Mouse (Mus musculus): ENCODE results near the gene Rpe.
"Not testable (repeated sequence)": the region's sequence is repeated elsewhere in the genome, so short reads cannot be mapped to it uniquely, and the experiment has no call there.

Rpe gene

DNA sequence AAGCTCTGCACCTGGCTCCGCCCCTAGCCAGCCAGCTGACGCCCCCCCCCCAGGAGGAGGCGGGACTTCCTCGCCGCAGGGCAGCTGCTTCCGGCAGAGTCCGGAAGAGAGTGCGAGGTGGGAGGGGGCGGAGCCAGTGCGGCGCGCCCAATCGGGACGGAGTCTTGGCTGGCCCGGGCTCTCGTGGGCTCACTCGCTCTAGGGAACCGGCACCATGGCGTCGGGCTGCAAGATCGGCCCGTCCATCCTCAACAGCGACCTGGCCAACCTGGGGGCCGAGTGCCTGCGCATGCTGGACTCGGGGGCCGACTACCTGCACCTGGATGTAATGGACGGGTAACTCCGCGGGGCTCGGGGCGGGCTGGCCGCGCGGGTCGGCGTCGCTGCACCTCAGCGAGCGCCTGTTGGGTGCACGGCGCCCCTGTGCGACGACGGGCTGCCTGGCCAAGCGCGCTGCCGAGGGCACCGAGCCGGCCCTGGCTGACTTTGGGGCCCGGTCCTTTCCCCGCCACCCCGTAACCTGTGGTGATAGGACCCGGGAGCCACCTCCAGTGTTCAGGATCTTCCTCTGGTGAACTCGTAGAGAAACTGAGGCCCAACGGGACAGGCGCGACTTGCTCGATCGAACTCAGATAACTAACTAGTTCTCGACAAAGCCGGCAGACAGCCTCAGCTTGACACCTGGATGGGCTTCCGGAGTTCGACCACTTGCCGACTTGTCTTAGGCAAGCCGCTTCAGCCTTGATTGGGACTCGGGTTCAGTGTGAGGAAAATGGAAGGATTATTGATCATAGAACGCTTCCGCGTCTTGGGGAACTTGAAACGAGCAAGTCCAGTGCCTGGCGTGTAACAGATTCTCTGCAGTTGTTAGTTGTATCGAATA, at the start of gene Rpe:
TSS of gene Rpe (plus strand) at position 139 of the 883 bp plus-strand sequence.
- DNase-seq = peak; percentile 93

DNA sequence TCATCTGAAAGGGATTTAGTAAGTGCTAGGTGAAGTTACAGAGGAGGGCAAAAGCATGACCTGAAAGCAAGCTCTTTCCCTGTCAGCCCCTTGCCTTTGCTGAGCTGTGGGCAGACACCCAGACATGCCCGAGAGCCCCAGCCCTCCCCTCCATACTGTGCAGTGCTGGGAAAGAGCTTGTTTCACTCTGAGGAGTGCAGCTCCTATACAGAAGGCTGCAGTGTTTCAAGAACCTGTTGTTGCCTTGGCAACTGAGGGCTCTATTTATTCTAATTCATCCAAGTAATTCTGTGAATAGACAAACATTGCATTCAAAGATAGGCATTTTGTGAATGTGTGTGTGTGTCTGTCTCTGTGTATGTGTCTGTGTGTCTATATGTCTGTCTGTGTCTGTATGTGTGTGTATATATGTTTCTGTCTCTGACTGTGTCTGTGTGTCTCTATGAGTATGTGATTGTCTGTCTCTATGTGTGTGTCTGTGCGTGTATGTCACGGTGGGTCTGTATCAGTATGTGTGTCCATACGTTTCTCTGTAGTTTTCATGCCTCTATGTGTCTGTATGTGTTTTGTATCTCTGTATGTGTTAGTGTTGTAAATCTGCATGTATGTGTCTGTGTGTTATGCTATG, 45.4 kb upstream of the Rpe start:
- no peak for DNase-seq

DNA sequence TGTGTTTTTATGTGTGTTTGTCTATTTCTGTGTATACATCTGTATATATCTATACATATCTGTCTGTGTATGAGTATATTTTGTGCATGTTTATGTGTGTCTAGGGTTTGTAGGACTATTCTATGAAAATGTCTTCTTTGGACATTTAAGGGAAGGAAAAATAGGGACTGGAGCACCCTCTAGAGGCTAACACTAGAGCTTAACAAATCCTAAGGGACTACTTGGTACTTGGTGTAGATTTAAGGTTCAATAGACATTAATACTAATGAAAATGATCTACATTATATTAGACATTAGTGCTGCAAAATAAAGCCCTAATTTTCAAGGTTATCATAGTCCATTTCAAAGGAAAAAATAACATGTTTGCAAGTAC, 44.9 kb upstream of the Rpe start:
- DNase-seq = no peak

DNA sequence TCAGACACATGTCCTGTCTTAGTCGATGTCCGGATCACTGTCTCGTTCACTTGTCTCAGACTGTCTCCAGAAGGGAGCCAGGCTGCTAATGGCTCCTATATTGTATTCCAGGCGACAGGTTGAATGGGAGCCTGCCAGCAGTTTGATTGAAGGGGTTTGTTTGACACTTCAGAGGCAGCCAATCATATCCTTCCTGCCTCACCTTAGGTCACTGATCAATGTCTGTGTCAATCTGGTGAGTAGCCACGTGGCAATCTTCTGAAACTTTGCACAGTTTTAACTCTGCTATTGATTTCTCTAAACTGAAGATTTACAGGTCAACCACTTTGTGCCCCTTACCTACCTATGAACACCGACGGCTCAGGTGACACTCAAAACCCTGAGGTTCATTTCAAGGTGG, 29.2 kb upstream of the Rpe start:
- no peak for DNase-seq

DNA sequence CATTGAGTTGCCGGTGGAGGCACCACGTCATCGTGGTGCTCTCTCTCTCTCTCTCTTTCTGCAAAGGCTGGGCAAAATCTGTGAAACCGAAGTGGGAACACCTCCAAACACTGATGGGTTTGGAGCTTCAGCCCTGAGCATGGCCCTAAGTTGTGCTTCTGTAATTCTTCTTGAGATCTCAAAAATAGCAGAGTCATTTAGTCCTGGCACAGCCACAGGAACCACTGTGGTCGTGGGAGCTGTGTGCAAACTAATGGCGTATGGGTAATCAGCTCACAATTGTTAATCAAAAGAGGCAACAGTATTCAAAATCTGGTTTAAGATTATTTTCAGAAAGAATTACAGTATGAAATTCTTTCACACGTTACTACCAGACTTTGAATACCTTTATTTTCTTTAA, 27.8 kb upstream of the Rpe start:
- no peak for DNase-seq

DNA sequence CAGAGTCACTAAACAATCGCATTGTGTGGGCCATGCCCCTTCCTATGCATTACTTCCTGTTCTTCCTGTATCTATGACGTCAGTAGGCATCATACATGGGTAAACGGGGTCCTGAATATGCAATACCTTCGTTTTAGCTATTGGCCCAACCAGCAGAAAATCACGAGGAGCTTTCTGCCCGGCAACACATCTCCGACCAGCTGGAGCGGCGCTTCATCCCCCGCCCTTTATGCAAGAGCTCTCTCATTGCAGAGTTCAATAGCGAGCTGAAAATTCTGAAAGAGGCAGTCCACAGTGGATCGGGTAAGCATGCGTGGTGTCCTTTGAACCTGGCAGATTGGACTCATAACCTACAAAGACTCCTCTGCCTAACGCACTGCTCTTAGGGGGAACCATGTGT, 22.7 kb upstream of the Rpe start:
- no peak for DNase-seq

DNA sequence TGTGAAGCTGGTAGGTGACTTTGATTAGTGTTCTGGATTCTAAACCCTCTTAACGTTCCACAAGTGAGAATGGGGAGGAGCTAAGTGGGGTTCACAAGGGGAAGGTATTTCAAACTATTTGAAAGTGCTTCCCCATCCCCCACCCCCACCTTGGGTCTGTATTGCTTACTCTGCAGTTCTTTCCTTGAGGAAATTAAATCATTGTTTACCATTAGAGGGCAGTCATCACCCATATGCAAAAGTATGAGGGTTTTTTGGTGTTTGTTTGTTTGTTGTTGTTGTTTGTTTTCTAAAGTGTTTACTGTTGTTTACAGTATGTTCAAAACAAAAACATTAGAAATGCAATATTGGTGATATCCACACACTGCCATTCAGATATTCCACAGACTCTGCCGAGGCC, 22.0 kb upstream of the Rpe start:
- DNase-seq = no peak

DNA sequence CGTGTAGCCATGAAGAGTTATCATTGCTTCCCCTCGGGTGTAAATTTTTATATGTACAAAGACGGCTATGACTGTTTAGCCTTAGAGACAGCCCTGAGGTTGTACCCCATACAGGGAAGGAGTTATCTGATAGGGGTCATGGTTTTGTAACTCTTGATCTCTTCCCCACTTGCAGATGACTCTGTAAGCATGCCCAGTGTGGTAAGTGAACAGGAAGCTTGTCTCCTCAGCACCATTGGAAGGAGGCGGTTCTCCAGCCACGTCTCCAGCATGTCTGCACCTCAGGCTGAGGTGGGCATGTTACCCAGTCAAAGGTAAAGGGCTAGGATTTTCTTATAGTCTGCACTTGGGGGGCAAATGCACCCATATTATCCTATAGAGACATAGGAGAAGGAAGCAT, 17.7 kb upstream of the Rpe start:
- no peak for DNase-seq

DNA sequence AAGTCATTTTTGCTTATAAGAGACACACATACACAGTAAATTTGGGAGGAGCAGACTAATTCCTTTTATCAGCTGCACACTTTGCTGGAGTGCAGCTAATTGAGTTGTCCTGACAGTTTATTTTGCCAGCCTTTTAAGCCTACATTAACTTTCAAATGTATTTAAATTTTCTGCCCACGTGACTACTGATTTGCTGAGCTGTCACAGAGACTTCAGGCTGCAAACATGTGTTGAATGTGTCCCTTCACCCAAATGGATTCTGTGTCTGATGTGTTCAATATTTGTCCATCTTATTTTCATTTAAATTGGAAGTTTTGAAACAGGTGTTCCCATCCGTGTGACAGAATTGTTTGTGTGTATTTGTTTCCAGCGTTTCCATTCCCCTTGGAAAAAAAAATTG, 8.9 kb upstream of the Rpe start:
- DNase-seq = no peak

DNA sequence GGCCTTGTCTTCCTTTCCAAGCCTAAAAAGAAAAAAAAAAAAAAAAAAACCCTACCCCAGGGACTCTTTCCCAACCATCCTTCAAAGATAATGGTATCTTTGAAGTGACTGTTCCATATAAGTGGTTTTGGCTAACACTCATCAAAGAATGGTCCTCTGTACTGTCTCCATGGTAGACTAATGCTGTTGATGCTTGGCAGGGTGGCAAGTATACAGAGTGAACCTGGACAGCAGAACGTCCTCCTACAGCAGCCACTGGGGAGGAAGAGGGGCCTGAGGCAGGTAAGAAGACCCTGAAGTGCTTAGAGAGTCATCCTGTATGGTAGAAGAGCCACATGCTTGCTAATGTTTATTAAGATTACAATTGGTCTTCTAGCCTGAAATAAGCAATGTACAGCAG, 8.3 kb upstream of the Rpe start:
- no peak for DNase-seq

DNA sequence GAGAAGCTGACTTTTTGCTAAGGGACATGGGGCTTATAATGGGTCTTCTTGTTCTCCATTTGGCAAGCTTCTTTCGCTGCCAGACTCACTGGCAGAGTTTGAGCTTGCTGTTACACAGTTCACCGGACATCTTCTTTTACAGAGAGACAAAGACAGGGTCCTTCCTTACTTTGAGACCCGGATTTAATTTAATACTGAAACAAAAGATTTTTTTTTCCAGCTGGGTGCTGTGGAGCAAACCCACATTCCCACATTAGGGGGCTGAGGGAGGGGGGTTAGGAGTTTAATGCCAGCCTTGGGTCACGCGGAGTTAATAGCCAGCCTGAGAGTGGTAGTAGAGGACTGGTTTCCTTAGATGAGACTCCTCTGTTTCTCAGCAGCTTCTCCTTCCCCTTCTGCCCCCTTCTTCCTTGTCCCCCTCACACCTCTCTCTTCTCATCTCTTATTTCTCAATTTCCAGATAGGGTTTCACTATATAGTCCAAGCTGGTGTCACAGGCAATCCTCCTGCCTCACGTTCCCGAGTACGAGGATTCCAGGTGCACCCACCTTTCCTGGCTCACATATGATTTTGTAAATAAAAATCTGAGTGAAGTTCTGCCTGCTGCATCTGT, 7.7 kb upstream of the Rpe start:
- peak; percentile 7 for DNase-seq

DNA sequence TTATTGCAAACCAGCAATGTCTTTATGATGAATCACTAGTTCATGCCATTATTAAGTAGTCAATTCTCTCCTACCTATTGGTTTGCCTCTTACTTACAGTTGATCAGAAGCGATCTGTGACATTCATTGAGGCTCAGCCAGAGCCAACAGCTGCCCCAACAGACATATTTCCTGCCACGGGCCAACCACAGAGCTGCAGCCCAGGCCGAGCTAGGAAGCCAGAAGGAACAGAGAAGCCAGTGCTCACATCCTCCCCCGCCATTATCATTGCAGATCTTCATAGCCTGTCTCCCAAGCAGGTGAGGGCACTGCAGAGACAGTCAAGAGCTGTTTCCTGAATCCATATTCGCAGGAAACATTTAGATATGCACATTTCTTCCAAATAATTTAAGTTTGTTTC, 6.4 kb upstream of the Rpe start:
- DNase-seq = no peak

DNA sequence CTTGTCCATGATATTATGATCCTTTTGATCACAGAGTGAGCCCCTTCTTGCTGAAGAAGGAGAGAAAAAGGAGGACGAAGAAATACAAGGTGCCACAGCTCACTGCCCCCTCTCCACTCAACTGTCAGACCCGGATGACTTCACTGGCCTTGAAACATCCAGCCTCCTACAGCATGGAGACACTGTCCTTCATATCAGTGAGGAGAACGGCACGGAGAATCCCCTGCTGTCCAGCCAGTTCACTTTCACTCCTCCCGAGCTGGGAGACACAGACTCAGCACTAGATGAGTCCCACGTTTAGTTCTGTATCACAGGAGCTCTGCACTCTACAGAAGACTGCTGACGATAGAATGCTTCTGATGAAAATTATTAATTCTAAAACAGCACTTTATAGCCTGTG, 5.3 kb upstream of the Rpe start:
- DNase-seq = no peak

DNA sequence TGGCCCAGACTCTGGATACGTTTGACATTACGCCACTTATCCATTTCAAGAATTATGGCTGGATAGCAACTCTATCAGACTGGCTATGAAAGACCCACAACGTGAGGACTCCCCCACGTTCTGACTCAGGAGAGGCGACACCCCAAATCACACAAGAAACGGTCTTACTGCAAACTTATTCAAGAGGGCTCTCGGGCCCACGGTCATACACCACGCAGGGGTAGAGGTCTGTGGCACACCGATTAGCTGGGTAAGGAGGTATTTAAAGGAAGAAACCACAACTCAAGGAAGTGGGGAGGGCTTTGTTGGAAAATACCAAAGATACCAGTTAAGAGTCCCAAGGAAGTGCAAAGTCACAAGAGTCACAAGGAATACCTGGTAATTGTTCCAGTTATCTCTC, 1.0 kb upstream of the Rpe start:
- not testable (repeated sequence) for DNase-seq

DNA sequence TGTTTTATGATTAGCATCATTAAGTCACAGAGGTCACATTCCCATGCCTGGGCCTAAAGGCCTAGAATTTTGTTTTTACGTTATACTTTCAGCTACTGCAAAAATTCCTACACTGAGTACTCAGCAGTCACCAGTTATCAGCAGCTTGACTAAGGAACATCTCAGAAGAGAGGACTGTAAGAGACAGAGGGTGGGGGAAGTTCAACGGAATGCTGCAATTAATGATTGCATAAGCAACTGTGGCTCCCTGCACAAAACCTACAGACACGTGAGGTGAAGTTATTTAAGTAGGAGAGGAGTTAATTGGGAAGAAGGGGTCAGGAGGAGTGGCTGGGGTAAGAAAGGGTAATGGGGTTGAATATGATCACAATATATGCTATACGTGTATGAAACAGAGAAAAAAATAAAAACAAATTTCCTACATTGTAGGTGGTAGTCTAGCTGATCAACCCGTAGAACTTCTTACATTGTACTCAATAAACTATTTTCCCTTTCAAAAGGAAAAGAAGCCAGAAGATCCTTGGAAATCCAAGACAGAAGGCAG, 410 bp upstream of the Rpe start:
- peak; percentile 15 for DNase-seq

DNA sequence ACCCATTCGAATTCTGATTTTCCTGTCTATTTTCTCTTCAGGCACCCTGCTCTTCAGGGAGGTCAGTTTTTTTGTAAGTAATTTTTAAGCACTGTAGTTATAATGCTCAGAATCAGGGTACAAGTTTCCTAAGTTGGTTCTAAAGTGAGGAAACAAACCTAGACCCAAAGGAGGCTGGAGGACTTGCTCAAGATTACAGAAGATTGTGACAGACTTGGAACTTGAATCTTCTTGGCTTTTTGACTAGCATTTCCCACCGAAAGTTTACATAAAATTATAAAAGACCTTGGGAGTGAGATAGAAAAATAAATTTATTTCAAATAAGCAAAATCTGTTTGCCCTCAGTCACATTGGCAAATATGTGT, 927 bp downstream of the Rpe start:
- no peak for DNase-seq

DNA sequence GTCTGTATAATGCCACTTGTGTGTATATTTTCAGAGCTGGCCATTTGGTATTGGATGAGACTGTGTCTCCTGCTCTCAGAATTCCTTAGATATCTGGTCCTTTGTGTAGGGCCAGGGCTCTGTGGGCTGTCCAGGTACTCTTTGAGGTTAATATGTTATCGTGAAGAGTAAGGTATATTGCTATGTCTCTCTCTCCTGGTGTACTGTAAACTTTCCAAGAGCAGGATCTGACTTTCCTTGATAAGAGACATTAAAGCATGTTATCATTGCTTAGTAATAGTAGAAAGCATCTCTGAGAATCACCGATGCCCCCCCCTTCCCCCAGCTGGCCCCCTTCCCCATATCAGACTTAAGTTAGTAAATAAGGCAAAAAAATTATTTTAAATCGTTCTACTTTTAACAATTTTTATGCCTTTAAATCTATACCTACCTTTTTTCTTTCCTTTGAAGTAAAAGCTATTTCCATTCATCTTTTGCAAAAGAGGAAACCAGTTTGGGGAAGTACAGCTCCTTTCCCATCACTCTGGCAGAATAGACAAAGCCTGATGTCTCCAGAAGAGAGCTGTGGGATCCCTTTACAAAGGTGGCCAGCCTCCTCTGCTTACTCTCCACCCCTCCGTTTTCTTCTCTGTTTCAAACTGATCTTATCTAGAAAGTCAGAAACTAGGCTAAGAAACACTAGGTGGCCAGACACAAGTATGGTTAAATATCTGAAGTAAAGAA, 2.2 kb downstream of the Rpe start:
- no peak for DNase-seq

DNA sequence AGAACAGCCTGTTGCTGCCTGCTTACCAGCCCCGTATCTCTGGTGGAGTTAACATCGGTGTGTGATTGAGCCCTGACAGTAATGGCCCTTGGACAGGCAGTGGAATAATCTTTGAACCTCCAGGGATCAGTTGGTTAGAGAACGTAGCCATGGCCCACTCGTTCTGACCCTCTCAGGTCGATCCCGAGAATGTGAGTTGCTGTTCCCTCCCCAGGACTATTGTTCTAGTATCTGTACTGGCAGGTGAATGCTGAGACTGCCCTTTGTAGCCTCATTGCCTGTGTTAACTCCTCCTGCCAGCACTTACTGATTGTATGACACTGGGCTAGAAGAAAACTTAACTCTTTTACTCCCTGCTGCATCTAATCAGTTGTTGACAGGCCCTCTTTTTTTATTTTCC, 3.9 kb downstream of the Rpe start:
- DNase-seq = no peak

DNA sequence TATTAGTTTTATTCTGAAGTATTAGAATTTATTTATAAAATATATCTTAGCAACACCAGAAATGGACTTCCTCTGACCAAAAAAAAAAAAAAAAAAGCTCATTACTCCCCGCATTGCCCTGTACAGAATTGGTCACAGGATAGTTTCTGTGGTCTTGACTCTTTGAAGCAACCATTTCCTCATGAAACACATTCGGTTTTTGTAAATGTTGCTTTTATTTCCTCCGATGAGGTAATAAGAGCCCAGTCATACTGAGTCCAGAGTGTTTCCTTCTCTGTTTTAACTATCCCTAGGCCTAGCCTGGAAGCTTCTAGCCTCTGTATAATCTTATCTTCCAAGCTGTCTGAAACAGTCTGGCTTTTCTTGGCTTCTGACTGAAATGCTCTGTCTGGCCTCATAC, 12.2 kb downstream of the Rpe start:
- no peak for DNase-seq

DNA sequence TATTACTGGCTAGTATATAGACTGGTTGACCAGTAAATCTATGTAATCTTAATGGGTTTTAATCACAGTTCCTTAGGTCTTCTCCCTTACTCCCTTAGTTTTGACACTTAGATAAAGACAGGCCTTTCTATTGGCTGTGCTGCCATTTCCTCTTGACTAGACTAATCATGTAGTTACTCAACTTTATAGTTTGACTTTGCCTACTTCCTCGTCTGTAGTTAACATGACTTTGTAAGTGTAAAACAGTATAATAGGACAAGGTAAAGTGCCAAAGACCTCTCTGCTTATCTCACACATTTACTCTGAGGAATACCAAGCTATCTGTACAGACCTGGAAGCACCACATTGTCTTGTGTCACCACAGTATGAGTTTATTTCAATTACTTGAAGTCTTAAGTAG, 29.9 kb downstream of the Rpe start:
- no peak for DNase-seq

DNA sequence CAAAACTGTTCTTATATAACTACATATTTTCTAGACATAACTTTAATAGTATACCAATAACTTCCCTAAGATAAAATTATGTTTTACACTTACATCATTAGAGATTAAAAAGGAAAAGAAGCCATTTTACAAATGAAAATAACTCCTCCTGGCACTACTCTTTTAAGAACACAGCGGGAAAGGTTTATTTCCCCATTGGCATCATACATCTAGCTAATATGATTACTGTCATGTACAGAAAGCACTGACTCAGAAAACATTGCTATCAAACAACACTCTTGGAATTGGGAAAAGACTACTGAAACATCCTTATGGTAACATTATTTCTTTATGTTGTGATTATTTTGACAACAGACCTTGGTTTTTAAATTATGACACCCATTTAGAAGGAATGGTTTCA, 68.1 kb downstream of the Rpe start:
- DNase-seq = no peak
